In genomic region chr7:101620373-101620772, GRCm38 (mm10) we compare ENCODE assay signal across 9 mouse cellular contexts. TPM values are rescaled to one million over a fixed set of nuclear protein-coding genes. Genes with fewer than 3 reads are reported as not detected.
A peak's percentile ranks its signal among the peaks of the same experiment; 100 is the strongest.
DNase-seq lines count a peak whose midpoint lies in the region; ATAC-seq and TF ChIP-seq lines count a peak whose summit lies in the region.
"Had no signal": no experiment of that assay in that cellular context is flagged by ENCODE, and none has a peak within 500 bp of the region (broad histone marks: within the 10 kb centered on the region; RNA-seq: fewer than 3 reads in every experiment).

No protein-coding gene starts in this region.

- 30% methylated on average over 4 of the region's 4 CpGs for WGBS in hindbrain, embryonic 10.5 days
- WGBS in hindbrain, embryonic 12.5 days = 28% methylated on average over 4 of the region's 4 CpGs
- 30% methylated on average over 4 of the region's 4 CpGs for WGBS in embryonic facial prominence, embryonic 10.5 days

- H3K4me3 ChIP-seq in hindbrain, embryonic 10.5 days = no peak overlapping the region
- no peak overlapping the region for H3K4me3 ChIP-seq in hindbrain, embryonic 12.5 days
- H3K4me3 ChIP-seq in embryonic facial prominence, embryonic 10.5 days = no peak overlapping the region
- no peak overlapping the region for H3K4me3 ChIP-seq in layer of hippocampus, adult 2 months
- H3K4me3 ChIP-seq: erythroblast, embryonic 14.5 days had no signal

- no peaks in the 10 kb centered on the region for H3K36me3 ChIP-seq in hindbrain, embryonic 10.5 days
- H3K36me3 ChIP-seq in hindbrain, embryonic 12.5 days = no peaks in the 10 kb centered on the region
- no peaks in the 10 kb centered on the region for H3K36me3 ChIP-seq in embryonic facial prominence, embryonic 10.5 days (replicated peaks)

- H3K4me2 ChIP-seq in hindbrain, embryonic 12.5 days (replicated peaks) = no peak overlapping the region

- TF ChIP-seq CTCF in layer of hippocampus, adult 2 months (conservative IDR thresholded peaks at IDR 0.05) = peak; percentile 92

- H3K27ac ChIP-seq in hindbrain, embryonic 10.5 days = no peak overlapping the region
- no peak overlapping the region for H3K27ac ChIP-seq in hindbrain, embryonic 12.5 days
- H3K27ac ChIP-seq in embryonic facial prominence, embryonic 10.5 days (replicated peaks) = no peak overlapping the region
- no peak overlapping the region for H3K27ac ChIP-seq in layer of hippocampus, adult 2 months

- H3K9ac ChIP-seq in hindbrain, embryonic 12.5 days = no peak overlapping the region

- H3K27me3 ChIP-seq in hindbrain, embryonic 10.5 days (ENCODE audit: insufficient read depth, poor library complexity, severe bottlenecking) = no peaks in the 10 kb centered on the region
- no peaks in the 10 kb centered on the region for H3K27me3 ChIP-seq in hindbrain, embryonic 12.5 days
- H3K27me3 ChIP-seq in embryonic facial prominence, embryonic 10.5 days (replicated peaks; ENCODE audit: low read depth, poor library complexity, severe bottlenecking) = no peaks in the 10 kb centered on the region

- no peaks in the 10 kb centered on the region for H3K9me3 ChIP-seq in hindbrain, embryonic 10.5 days
- H3K9me3 ChIP-seq in hindbrain, embryonic 12.5 days (replicated peaks) = no peaks in the 10 kb centered on the region
- no peaks in the 10 kb centered on the region for H3K9me3 ChIP-seq in embryonic facial prominence, embryonic 10.5 days

- peaks cover 24% of the 10 kb centered on the region for H3K4me1 ChIP-seq in hindbrain, embryonic 10.5 days (replicated peaks)
- H3K4me1 ChIP-seq in hindbrain, embryonic 12.5 days = peaks cover 14% of the 10 kb centered on the region
- no peaks in the 10 kb centered on the region for H3K4me1 ChIP-seq in embryonic facial prominence, embryonic 10.5 days

- no peak for ATAC-seq in hindbrain, embryonic 12.5 days (ENCODE audit: low FRiP score)

- DNase-seq in hindbrain, embryonic 10.5 days (ENCODE audit: low spot score) = peak; percentile 47
- DNase-seq in CD4-positive, CD25-positive, alpha-beta regulatory T cell, adult 2 months (ENCODE audit: low read depth, low spot score) = peak; percentile 82
- peak; percentile 65 for DNase-seq in adrenal gland, postnatal 10 days
- peak; percentile 49 for DNase-seq in embryonic facial prominence, embryonic 10.5 days (ENCODE audit: low spot score)
- peak; percentile 48 to 68 for DNase-seq in layer of hippocampus, adult 2 months (ENCODE audit: low spot score in 2 of 2)
- DNase-seq in lung, postnatal 36 days = peak; percentile 69
- DNase-seq in thymus, postnatal 14 days = peak; percentile 45

RNA-seq across cellular contexts. Expression of gene Art2b, which starts 35.0 kb away (rescaled TPM):
- polyA plus RNA-seq in hindbrain, embryonic 10.5 days (2016; fragmentation: Nextera tagmentation; extraction: Ambion mirVana) = not detected in 2 replicates
- polyA plus RNA-seq in hindbrain, embryonic 12.5 days (2016; fragmentation: Nextera tagmentation; extraction: Ambion mirVana) = not detected in 2 replicates
- under 1 TPM; 0.18 to 0.24 TPM for total RNA-seq in adrenal gland, postnatal 10 days (2021)
- not detected in 2 replicates for polyA plus RNA-seq in embryonic facial prominence, embryonic 10.5 days (2016; fragmentation: Nextera tagmentation; extraction: Ambion mirVana)
- total RNA-seq in layer of hippocampus, adult 2 months (2021) = not detected
- polyA plus RNA-seq: erythroblast, embryonic 14.5 days had no signal

RNA-seq across cellular contexts. Expression of gene Clpb, which starts 43.1 kb away (rescaled TPM):
- 45.0 and 54.9 TPM in 2 replicates for polyA plus RNA-seq in hindbrain, embryonic 10.5 days (2016; fragmentation: Nextera tagmentation; extraction: Ambion mirVana)
- 37.8 and 38.4 TPM in 2 replicates for polyA plus RNA-seq in hindbrain, embryonic 12.5 days (2016; fragmentation: Nextera tagmentation; extraction: Ambion mirVana)
- total RNA-seq in adrenal gland, postnatal 10 days (2021) = 10 to 100 TPM; 80.4 to 85.2 TPM
- polyA plus RNA-seq in embryonic facial prominence, embryonic 10.5 days (2016; fragmentation: Nextera tagmentation; extraction: Ambion mirVana) = 56.2 and 58.3 TPM in 2 replicates
- 10 to 100 TPM; 53.5 to 55.0 TPM for total RNA-seq in layer of hippocampus, adult 2 months (2021)
